Mouse (Mus musculus): ENCODE measurements around the gene Brd9.

- TF ChIP-seq CTCF (IDR thresholded peaks at IDR 0.05) (no peak), POLR2A (IDR thresholded peaks at IDR 0.05; ENCODE audit: insufficient read depth, low read depth, low read length) (no peak), EP300 (IDR thresholded peaks at IDR 0.05; ENCODE audit: insufficient read depth, low read depth, low read length) (no peak)
Observed at GRCm38 (mm10) chr13:73976935-73977334, 39.3 kb downstream of the Brd9 start.

All from heart, adult 2 months (tissue).